Mouse (Mus musculus) brain, embryonic 14.5 days (tissue): ENCODE data around the gene Lrrc26.
A peak's percentile ranks its signal among the peaks of the same experiment; 100 is the strongest.

Experiments
- CTCF ChIP-seq: fragments of 200-500 bp; IDR thresholded peaks from 2 replicates; pipeline ENCODE4 v1.5.1; 2012; ENCODE audit warnings: inconsistent platforms, mild to moderate bottlenecking, moderate library complexity, borderline replicate concordance; ENCODE audit not compliant: insufficient read depth, insufficient read length; ENCODE audit errors: extremely low read depth
- POLR2A ChIP-seq: fragments of 200-500 bp; IDR thresholded peaks from 2 replicates; pipeline ENCODE4 v1.6.1; 2012; ENCODE audit warnings: mild to moderate bottlenecking, inconsistent platforms, borderline replicate concordance; ENCODE audit not compliant: poor library complexity, insufficient read depth, insufficient read length, severe bottlenecking; ENCODE audit errors: extremely low read depth

GRCm38 (mm10) chr2:25278928-25279882, 10.5 kb upstream of the Lrrc26 start:
- TF ChIP-seq POLR2A (no peak), CTCF (peak; percentile 78; the same call in 1 of the 2 replicates)
